Mouse (Mus musculus): Measurements from ENCODE around the gene Meox1. TPM values are rescaled to one million over a fixed set of nuclear protein-coding genes. Genes with fewer than 3 reads are reported as not detected.

The Meox1 gene
- polyA plus RNA-seq, 1 experiment: 0.16 TPM

- no peaks in the 10 kb centered on the region for H3K79me2 ChIP-seq (ENCODE audit: control insufficient read depth, insufficient read depth)
- TF ChIP-seq CEBPB (IDR thresholded peaks at IDR 0.05; ENCODE audit: insufficient read depth, poor library complexity, severe bottlenecking): no peak
- no peak for TF ChIP-seq TCF12 (IDR thresholded peaks at IDR 0.05; ENCODE audit: insufficient read depth, poor library complexity, severe bottlenecking)
- no peak for TF ChIP-seq MYOG (IDR thresholded peaks at IDR 0.05; ENCODE audit: control insufficient read depth in 1 of 3, insufficient read depth in 1 of 3, insufficient read length in 2 of 3, low read depth in 2 of 3)
- TF ChIP-seq MAX (IDR thresholded peaks at IDR 0.05; ENCODE audit: low read depth): no peak
- TF ChIP-seq E2F4 (IDR thresholded peaks at IDR 0.05; ENCODE audit: insufficient read depth): no peak
- no peak overlapping the region for H3ac ChIP-seq (ENCODE audit: control insufficient read depth, insufficient read length)
- H3K27me3 ChIP-seq (ENCODE audit: control insufficient read depth, insufficient read depth, insufficient read length): peaks cover 4% of the 10 kb centered on the region
- H3K36me3 ChIP-seq (ENCODE audit: control insufficient read depth, insufficient read depth): no peaks in the 10 kb centered on the region
- no peak overlapping the region for H3K4me3 ChIP-seq
- no peak overlapping the region for H3K4me2 ChIP-seq (ENCODE audit: low read depth)
Measured at GRCm38 (mm10) chr11:101851042-101851441, 43.1 kb downstream of the Meox1 start.

DNA sequence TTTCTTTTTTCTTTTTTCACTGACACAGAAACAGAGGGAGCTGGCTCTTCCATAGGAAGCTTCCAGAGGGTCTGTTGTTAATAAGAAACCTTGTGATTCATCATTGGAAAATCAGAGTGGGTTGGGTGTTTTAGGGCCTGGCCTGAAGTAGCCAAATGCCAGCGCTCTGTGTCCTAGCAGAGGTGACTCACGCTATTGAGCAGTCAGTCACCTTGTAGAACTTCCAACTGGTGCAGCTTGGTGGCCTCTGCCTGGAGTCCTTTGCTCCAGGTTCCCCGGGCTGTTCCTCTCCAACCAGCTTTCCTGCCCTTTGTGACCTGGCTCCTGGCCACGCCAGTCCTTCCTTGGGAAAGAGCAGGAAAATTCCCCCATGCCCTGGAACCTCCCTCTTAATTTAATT, 44.9 kb downstream of the Meox1 start:
- Histone ChIP-seq H3K4me3 (no peak overlapping the region), H3K4me2 (ENCODE audit: low read depth) (peak overlapping the region; percentile 18), H3K79me2 (ENCODE audit: control insufficient read depth, insufficient read depth) (no peaks in the 10 kb centered on the region), H3K36me3 (ENCODE audit: control insufficient read depth, insufficient read depth) (no peaks in the 10 kb centered on the region), H3K27me3 (ENCODE audit: control insufficient read depth, insufficient read depth, insufficient read length) (peaks cover under 1% of the 10 kb centered on the region), H3ac (ENCODE audit: control insufficient read depth, insufficient read length) (no peak overlapping the region)
- TF ChIP-seq USF1 (IDR thresholded peaks at IDR 0.05; ENCODE audit: low read depth) (no peak), POLR2AphosphoS2 (IDR thresholded peaks at IDR 0.05; ENCODE audit: insufficient read length, low read depth) (no peak), SRF (IDR thresholded peaks at IDR 0.05; ENCODE audit: control insufficient read depth, insufficient read length, low read depth) (no peak), E2F4 (IDR thresholded peaks at IDR 0.05; ENCODE audit: insufficient read depth) (no peak), MAX (IDR thresholded peaks at IDR 0.05; ENCODE audit: low read depth) (no peak), TCF3 (IDR thresholded peaks at IDR 0.05; ENCODE audit: insufficient read length, low read depth) (no peak), MYOG (IDR thresholded peaks at IDR 0.05; ENCODE audit: control insufficient read depth in 1 of 3, insufficient read depth in 1 of 3, insufficient read length in 2 of 3, low read depth in 2 of 3) (no peak), POLR2A (IDR thresholded peaks at IDR 0.05; ENCODE audit: insufficient read length, low read depth) (no peak), REST (IDR thresholded peaks at IDR 0.05; ENCODE audit: insufficient read depth, insufficient read length) (no peak), TCF12 (IDR thresholded peaks at IDR 0.05; ENCODE audit: insufficient read depth, poor library complexity, severe bottlenecking) (no peak), MYOD1 (IDR thresholded peaks at IDR 0.05; ENCODE audit: control insufficient read depth in 1 of 3, insufficient read length in 2 of 3, low read depth in 2 of 3) (no peak), CEBPB (IDR thresholded peaks at IDR 0.05; ENCODE audit: insufficient read depth, poor library complexity, severe bottlenecking) (no peak)

GRCm38 (mm10) chr11:101847509-101847908, 46.7 kb downstream of the Meox1 start:
- Histone ChIP-seq H3K27me3 (ENCODE audit: control insufficient read depth, insufficient read depth, insufficient read length) (no peaks in the 10 kb centered on the region), H3K4me3 (no peak overlapping the region), H3K79me2 (ENCODE audit: control insufficient read depth, insufficient read depth) (no peaks in the 10 kb centered on the region), H3K4me2 (ENCODE audit: low read depth) (no peak overlapping the region), H3K36me3 (ENCODE audit: control insufficient read depth, insufficient read depth) (no peaks in the 10 kb centered on the region), H3ac (ENCODE audit: control insufficient read depth, insufficient read length) (no peak overlapping the region)
- TF ChIP-seq SRF (IDR thresholded peaks at IDR 0.05; ENCODE audit: control insufficient read depth, insufficient read length, low read depth) (no peak), CEBPB (IDR thresholded peaks at IDR 0.05; ENCODE audit: insufficient read depth, poor library complexity, severe bottlenecking) (no peak), REST (IDR thresholded peaks at IDR 0.05; ENCODE audit: insufficient read depth, insufficient read length) (no peak), USF1 (IDR thresholded peaks at IDR 0.05; ENCODE audit: low read depth) (no peak), MAX (IDR thresholded peaks at IDR 0.05; ENCODE audit: low read depth) (no peak), POLR2A (IDR thresholded peaks at IDR 0.05; ENCODE audit: insufficient read length, low read depth) (no peak), MYOG (IDR thresholded peaks at IDR 0.05; ENCODE audit: control insufficient read depth in 1 of 3, insufficient read depth in 1 of 3, insufficient read length in 2 of 3, low read depth in 2 of 3) (no peak), MYOD1 (IDR thresholded peaks at IDR 0.05; ENCODE audit: control insufficient read depth in 1 of 3, insufficient read length in 2 of 3, low read depth in 2 of 3) (no peak), TCF3 (IDR thresholded peaks at IDR 0.05; ENCODE audit: insufficient read length, low read depth) (no peak), TCF12 (IDR thresholded peaks at IDR 0.05; ENCODE audit: insufficient read depth, poor library complexity, severe bottlenecking) (no peak), E2F4 (IDR thresholded peaks at IDR 0.05; ENCODE audit: insufficient read depth) (no peak), POLR2AphosphoS2 (IDR thresholded peaks at IDR 0.05; ENCODE audit: insufficient read length, low read depth) (no peak)

DNA sequence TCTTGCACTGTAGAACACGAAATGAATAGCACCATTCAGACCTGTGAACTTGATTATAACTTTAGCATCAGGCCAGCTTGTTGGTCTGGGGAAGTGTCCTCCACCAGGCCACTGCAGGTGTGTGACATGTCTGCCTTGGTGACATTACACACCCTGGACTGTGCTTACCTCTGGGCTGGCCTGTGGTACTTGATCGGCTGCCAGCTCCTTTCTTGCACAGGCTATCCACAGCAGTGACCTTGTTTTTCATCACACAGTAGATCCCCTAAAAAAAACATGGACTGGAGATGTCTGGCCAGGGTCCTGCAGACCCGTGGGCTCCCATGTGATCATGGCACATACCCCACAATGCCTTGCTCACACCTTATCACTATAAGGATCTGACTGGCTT, 51.4 kb downstream of the Meox1 start:
- Histone ChIP-seq H3K4me2 (ENCODE audit: low read depth) (peak overlapping the region; percentile 50), H3K79me2 (ENCODE audit: control insufficient read depth, insufficient read depth) (no peaks in the 10 kb centered on the region), H3K27me3 (ENCODE audit: control insufficient read depth, insufficient read depth, insufficient read length) (no peaks in the 10 kb centered on the region), H3K36me3 (ENCODE audit: control insufficient read depth, insufficient read depth) (no peaks in the 10 kb centered on the region), H3K4me3 (no peak overlapping the region), H3ac (ENCODE audit: control insufficient read depth, insufficient read length) (no peak overlapping the region)
- no peak for TF ChIP-seq POLR2A (IDR thresholded peaks at IDR 0.05; ENCODE audit: insufficient read length, low read depth)

DNA sequence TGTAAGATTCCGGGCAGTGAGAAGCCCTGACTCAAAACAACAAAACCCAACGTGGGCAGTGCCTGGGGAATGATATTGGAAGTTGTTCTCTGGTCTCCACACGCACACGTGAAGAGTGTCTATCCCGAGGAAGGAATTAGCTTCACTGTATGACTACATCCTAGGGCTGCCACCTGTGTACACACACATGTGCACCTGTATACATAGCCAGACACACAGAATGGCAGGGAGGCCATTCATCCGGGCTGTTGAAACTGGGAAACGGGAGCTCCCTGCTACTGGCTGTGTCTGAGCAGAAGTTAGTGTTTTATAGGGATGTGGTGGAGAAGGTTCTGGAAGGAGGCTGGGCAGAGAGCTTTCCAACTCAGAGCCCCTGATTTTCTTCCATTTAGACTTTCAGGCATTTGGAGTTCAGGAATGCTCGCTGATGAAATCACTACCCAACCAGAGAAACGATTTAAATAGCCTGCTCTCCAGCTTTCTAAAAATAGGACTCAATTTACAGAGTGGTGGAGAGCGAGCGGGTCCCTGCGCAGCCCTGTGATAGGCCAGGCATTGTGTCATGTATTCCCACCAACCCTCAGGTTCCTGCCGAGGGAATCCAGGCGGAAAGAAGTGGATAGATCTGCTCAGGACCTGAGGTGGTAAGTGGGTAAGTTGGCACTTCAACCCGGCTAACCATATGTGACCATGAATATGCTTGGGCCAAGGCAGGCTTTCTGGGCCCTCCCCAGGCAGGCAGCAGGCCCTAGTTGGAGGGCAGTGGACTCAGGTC, 52.0 kb downstream of the Meox1 start:
- H3ac ChIP-seq (ENCODE audit: control insufficient read depth, insufficient read length): no peak overlapping the region
- H3K79me2 ChIP-seq (ENCODE audit: control insufficient read depth, insufficient read depth): no peaks in the 10 kb centered on the region
- no peaks in the 10 kb centered on the region for H3K36me3 ChIP-seq (ENCODE audit: control insufficient read depth, insufficient read depth)
- H3K4me3 ChIP-seq: no peak overlapping the region
- H3K4me2 ChIP-seq (ENCODE audit: low read depth): peak overlapping the region; percentile 50
- H3K27me3 ChIP-seq (ENCODE audit: control insufficient read depth, insufficient read depth, insufficient read length): no peaks in the 10 kb centered on the region
- TF ChIP-seq CEBPB (IDR thresholded peaks at IDR 0.05; ENCODE audit: insufficient read depth, poor library complexity, severe bottlenecking) (peak; percentile 76; the same call in 1 of the 2 replicates), POLR2A (IDR thresholded peaks at IDR 0.05; ENCODE audit: insufficient read length, low read depth) (peak; percentile 14), TCF3 (IDR thresholded peaks at IDR 0.05; ENCODE audit: insufficient read length, low read depth) (no peak)
